Mouse (Mus musculus) liver, postnatal 0 days (tissue): ENCODE results near the gene Zcchc17. TPM values are rescaled to one million over a fixed set of nuclear protein-coding genes. Genes with fewer than 3 reads are reported as not detected.

ENCODE experiments used
- ATAC-seq: fragments of 200-750 bp; cut with Nextera tagmentation; 2 replicates; pipeline ENCODE4 v1.8.0; 2017; ENCODE audit warnings: mild to moderate bottlenecking, moderate library complexity
- DNase-seq: peaks from one replicate; pipeline ENCODE4 v3.0.0-alpha.2; 2016
- H3K27ac ChIP-seq: fragments of 300-500 bp; sonication (generic); 2 replicates; pipeline ENCODE4 v1.5.1; 2014; ENCODE audit warnings: antibody characterized with exemption, moderate library complexity, mild to moderate bottlenecking, low read depth
- H3K27me3 ChIP-seq: fragments of 300-500 bp; sonication (generic); 2 replicates; pipeline ENCODE4 v1.6.1; 2014; ENCODE audit warnings: low read length, control low read depth, mixed read lengths; ENCODE audit not compliant: insufficient read depth
- H3K36me3 ChIP-seq: fragments of 300-500 bp; sonication (generic); replicated peaks from 2 replicates; pipeline ENCODE4 v1.6.1; 2014; ENCODE audit warnings: mild to moderate bottlenecking, control low read depth, low read length, moderate library complexity, mixed read lengths; ENCODE audit not compliant: insufficient read depth
- H3K4me1 ChIP-seq: fragments of 300-500 bp; sonication (generic); 2 replicates; pipeline ENCODE4 v1.6.1; 2014; ENCODE audit warnings: antibody characterized with exemption, mild to moderate bottlenecking, control low read depth; ENCODE audit not compliant: insufficient read depth
- H3K4me2 ChIP-seq: fragments of 300-500 bp; sonication (generic); 2 replicates; pipeline ENCODE4 v1.6.1; 2014; ENCODE audit warnings: low read depth, mild to moderate bottlenecking, low read length, moderate library complexity, mixed read lengths
- H3K4me3 ChIP-seq: fragments of 300-500 bp; sonication (generic); 2 replicates; pipeline ENCODE4 v1.5.1; 2014; ENCODE audit warnings: low read depth, low read length
- H3K9ac ChIP-seq: fragments of 300-500 bp; sonication (generic); replicated peaks from 2 replicates; pipeline ENCODE4 v1.6.1; 2014; ENCODE audit warnings: mild to moderate bottlenecking, moderate library complexity
- H3K9me3 ChIP-seq: fragments of 300-500 bp; sonication (generic); 2 replicates; pipeline ENCODE4 v1.6.1; 2016; ENCODE audit warnings: mild to moderate bottlenecking, control low read depth, low read length, mixed read lengths
- CTCF ChIP-seq: sonication (generic); IDR thresholded peaks from 2 replicates; pipeline ENCODE4 v1.5.1; 2016; ENCODE audit warnings: antibody characterized with exemption, low read depth
- EP300 ChIP-seq: IDR thresholded peaks from 2 replicates; pipeline ENCODE4 v1.6.1; 2016; ENCODE audit warnings: antibody characterized with exemption, low read depth, mild to moderate bottlenecking
- WGBS: fragments of 180-500 bp; shearing (Covaris S2); extraction: QIAGEN DNeasy Blood & Tissue Kit; methylation state at CpG from one replicate; pipeline ENCODE4 v1.1.7; 2014; ENCODE audit not compliant: insufficient replicate concordance; 5-methylcytosine and 5-hydroxymethylcytosine counted together
- polyA plus RNA-seq: library from polyadenylated mRNA; unstranded; fragments of >200 nt; fragmentation: Nextera tagmentation; extraction: Ambion mirVana; gene quantifications from 2 replicates; pipeline ENCODE4 v1.2.1, GENCODE M21; 2015

Gene Zcchc17
- polyA plus RNA-seq, 1 experiment from 2014 or later = 27.5 TPM

- H3K4me3 ChIP-seq = no peak overlapping the region
- WGBS = 79% methylated on average over 5 of the region's 5 CpGs
- H3K36me3 ChIP-seq = peaks cover 33% of the 10 kb centered on the region
- H3K9me3 ChIP-seq = no peaks in the 10 kb centered on the region
- H3K9ac ChIP-seq = no peak overlapping the region
- H3K4me1 ChIP-seq = no peaks in the 10 kb centered on the region
- H3K27ac ChIP-seq = no peak overlapping the region
- DNase-seq (no peak), ATAC-seq (no peak)
- no peaks in the 10 kb centered on the region for H3K27me3 ChIP-seq
- no peak overlapping the region for H3K4me2 ChIP-seq
- no peak for TF ChIP-seq CTCF
- TF ChIP-seq EP300 = no peak
Measured at GRCm38 (mm10) chr4:130323607-130324006, 36.1 kb downstream of the Zcchc17 start.

GRCm38 (mm10) chr4:130323165-130323564, 36.6 kb downstream of the Zcchc17 start:
- Histone ChIP-seq H3K27me3 (no peaks in the 10 kb centered on the region), H3K36me3 (peaks cover 31% of the 10 kb centered on the region)
- no peak for TF ChIP-seq EP300
- no peak for TF ChIP-seq CTCF

GRCm38 (mm10) chr4:130322567-130322966, 37.2 kb downstream of the Zcchc17 start:
- WGBS = 53% methylated on average over 7 of the region's 7 CpGs
- Histone ChIP-seq H3K27ac (no peak overlapping the region), H3K4me1 (no peaks in the 10 kb centered on the region), H3K9me3 (no peaks in the 10 kb centered on the region), H3K4me3 (no peak overlapping the region), H3K36me3 (peaks cover 33% of the 10 kb centered on the region), H3K27me3 (no peaks in the 10 kb centered on the region), H3K4me2 (no peak overlapping the region), H3K9ac (no peak overlapping the region)
- DNase-seq = no peak
- ATAC-seq = no peak
- TF ChIP-seq CTCF = no peak
- no peak for TF ChIP-seq EP300

More at GRCm38 (mm10) chr4:130323165-130323564, 36.6 kb downstream of the Zcchc17 start:
- DNase-seq (no peak), ATAC-seq (no peak)
- Histone ChIP-seq H3K9ac (no peak overlapping the region), H3K4me2 (no peak overlapping the region), H3K9me3 (no peaks in the 10 kb centered on the region), H3K4me1 (no peaks in the 10 kb centered on the region), H3K4me3 (no peak overlapping the region), H3K27ac (no peak overlapping the region)
- 31% methylated on average over 1 of the region's 1 CpGs for WGBS

GRCm38 (mm10) chr4:130321640-130322039, 38.1 kb downstream of the Zcchc17 start:
- ATAC-seq (no peak), DNase-seq (no peak)
- H3K4me3 ChIP-seq = no peak overlapping the region
- no peak overlapping the region for H3K4me2 ChIP-seq
- H3K4me1 ChIP-seq = no peaks in the 10 kb centered on the region
- no peaks in the 10 kb centered on the region for H3K27me3 ChIP-seq
- H3K36me3 ChIP-seq = peaks cover 30% of the 10 kb centered on the region
- TF ChIP-seq CTCF (no peak), EP300 (no peak)
- H3K9me3 ChIP-seq = no peaks in the 10 kb centered on the region
- H3K9ac ChIP-seq = no peak overlapping the region
- no peak overlapping the region for H3K27ac ChIP-seq
- WGBS = 71% methylated on average over 7 of the region's 7 CpGs

- Histone ChIP-seq H3K4me2 (no peak overlapping the region), H3K9me3 (no peaks in the 10 kb centered on the region), H3K9ac (no peak overlapping the region), H3K4me1 (no peaks in the 10 kb centered on the region), H3K27ac (no peak overlapping the region), H3K4me3 (no peak overlapping the region), H3K36me3 (peaks cover 22% of the 10 kb centered on the region), H3K27me3 (no peaks in the 10 kb centered on the region)
- TF ChIP-seq EP300 (no peak), CTCF (no peak)
- WGBS = 86% methylated on average over 7 of the region's 7 CpGs
- ATAC-seq = no peak
- no peak for DNase-seq
Measured at GRCm38 (mm10) chr4:130319564-130319963, 40.2 kb downstream of the Zcchc17 start.

- no peak overlapping the region for H3K9ac ChIP-seq
- H3K4me1 ChIP-seq = no peaks in the 10 kb centered on the region
- H3K27me3 ChIP-seq = no peaks in the 10 kb centered on the region
- peaks cover 22% of the 10 kb centered on the region for H3K36me3 ChIP-seq
- no peak overlapping the region for H3K4me3 ChIP-seq
- ATAC-seq = no peak
- H3K27ac ChIP-seq = no peak overlapping the region
- H3K4me2 ChIP-seq = no peak overlapping the region
- H3K9me3 ChIP-seq = no peaks in the 10 kb centered on the region
- WGBS = 74% methylated on average over 3 of the region's 3 CpGs
- TF ChIP-seq CTCF (no peak), EP300 (no peak)
- DNase-seq = no peak
Measured at GRCm38 (mm10) chr4:130318122-130318521, 41.6 kb downstream of the Zcchc17 start.

- ATAC-seq (no peak), DNase-seq (no peak)
- Histone ChIP-seq H3K27ac (no peak overlapping the region), H3K9me3 (no peaks in the 10 kb centered on the region), H3K9ac (no peak overlapping the region), H3K4me1 (no peaks in the 10 kb centered on the region), H3K27me3 (0 out of 2 replicates have a peak, but pooled peaks cover under 1% of the 10 kb centered on the region), H3K4me2 (no peak overlapping the region), H3K4me3 (no peak overlapping the region), H3K36me3 (peaks cover 14% of the 10 kb centered on the region)
- TF ChIP-seq EP300 (no peak), CTCF (no peak)
- WGBS = 63% methylated on average over 10 of the region's 10 CpGs
Measured at GRCm38 (mm10) chr4:130316691-130317090, 43.1 kb downstream of the Zcchc17 start.
